Mouse (Mus musculus) neural tube, embryonic 12.5 days (tissue): ENCODE results near the gene Pigo. TPM values are rescaled to one million over a fixed set of nuclear protein-coding genes. Genes with fewer than 3 reads are reported as not detected.
A peak's percentile ranks its signal among the peaks of the same experiment; 100 is the strongest.

Experiments
- ATAC-seq: fragments of 200-750 bp; cut with Nextera tagmentation; 2 replicates; pipeline ENCODE4 v1.8.0; 2017; ENCODE audit warnings: low read depth, mild to moderate bottlenecking, moderate TSS enrichment, moderate library complexity; ENCODE audit not compliant: low FRiP score
- H3K27ac ChIP-seq: fragments of 300-500 bp; sonication (generic); 2 replicates; pipeline ENCODE4 v1.5.1; 2016
- H3K27me3 ChIP-seq: fragments of 300-500 bp; sonication (generic); replicated peaks from 2 replicates; pipeline ENCODE4 v1.6.1; 2016; ENCODE audit warnings: mild to moderate bottlenecking
- H3K36me3 ChIP-seq: fragments of 300-500 bp; sonication (generic); 2 replicates; pipeline ENCODE4 v1.6.1; 2016; ENCODE audit warnings: mild to moderate bottlenecking
- H3K4me1 ChIP-seq: fragments of 300-500 bp; sonication (generic); 2 replicates; pipeline ENCODE4 v1.6.1; 2016
- H3K4me2 ChIP-seq: fragments of 300-500 bp; sonication (generic); replicated peaks from 2 replicates; pipeline ENCODE4 v1.6.1; 2016; ENCODE audit warnings: mild to moderate bottlenecking
- H3K4me3 ChIP-seq: fragments of 300-500 bp; sonication (generic); 2 replicates; pipeline ENCODE4 v1.5.1; 2016
- H3K9ac ChIP-seq: fragments of 300-500 bp; sonication (generic); 2 replicates; pipeline ENCODE4 v1.6.1; 2016; ENCODE audit warnings: mild to moderate bottlenecking
- H3K9me3 ChIP-seq: fragments of 300-500 bp; sonication (generic); 2 replicates; pipeline ENCODE4 v1.6.1; 2016; ENCODE audit warnings: mild to moderate bottlenecking
- WGBS: fragments of 180-500 bp; shearing (Covaris S2); methylation state at CpG from one replicate; pipeline ENCODE4 v1.1.7; 2016; 5-methylcytosine and 5-hydroxymethylcytosine counted together
- polyA plus RNA-seq: library from polyadenylated mRNA; unstranded; fragments of >200 nt; fragmentation: Nextera tagmentation; extraction: Ambion mirVana; gene quantifications from 2 replicates; pipeline ENCODE4 v1.2.1, GENCODE M21; 2016

Pigo gene
- polyA plus RNA-seq, 1 experiment from 2014 or later, result 25.2 TPM

DNA sequence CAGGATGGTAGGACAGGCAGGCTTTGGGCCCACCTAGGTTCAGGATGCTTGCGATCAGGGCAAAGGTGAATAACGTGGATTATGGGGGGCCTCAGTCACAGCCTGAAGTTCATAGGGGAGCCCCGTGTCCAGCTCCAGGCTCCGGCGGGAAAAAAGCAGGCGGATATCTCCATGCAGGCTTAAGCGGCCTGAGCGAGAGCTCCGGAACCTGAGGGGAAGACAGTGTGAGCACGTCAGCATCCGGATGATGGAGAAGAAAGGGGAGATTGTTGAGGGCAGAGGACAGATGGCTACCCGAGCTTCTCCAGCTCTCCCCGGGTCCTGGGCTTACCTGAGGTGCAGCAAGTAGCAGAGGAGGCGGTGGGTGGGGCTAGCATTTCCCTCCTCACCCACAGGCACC is 7.9 kb upstream of the Pigo start:
- 87% methylated on average over 14 of the region's 14 CpGs for WGBS
- Histone ChIP-seq H3K4me1 (peaks cover 34% of the 10 kb centered on the region), H3K9ac (no peak overlapping the region), H3K4me3 (no peak overlapping the region), H3K9me3 (no peaks in the 10 kb centered on the region), H3K27ac (no peak overlapping the region), H3K4me2 (no peak overlapping the region), H3K36me3 (peaks cover 60% of the 10 kb centered on the region), H3K27me3 (no peaks in the 10 kb centered on the region)
- ATAC-seq, result no peak

GRCm38 (mm10) chr4:43032501-43032900 is 6.9 kb upstream of the Pigo start:
- Histone ChIP-seq H3K9me3 (no peaks in the 10 kb centered on the region), H3K9ac (no peak overlapping the region), H3K4me2 (peak overlapping the region; percentile 86; the same call in 1 of the 2 replicates), H3K27me3 (no peaks in the 10 kb centered on the region), H3K4me1 (peaks cover 27% of the 10 kb centered on the region), H3K36me3 (peaks cover 70% of the 10 kb centered on the region), H3K4me3 (no peak overlapping the region), H3K27ac (no peak overlapping the region)
- 100% methylated on average over 1 of the region's 1 CpGs for WGBS
- ATAC-seq, result no peak

DNA sequence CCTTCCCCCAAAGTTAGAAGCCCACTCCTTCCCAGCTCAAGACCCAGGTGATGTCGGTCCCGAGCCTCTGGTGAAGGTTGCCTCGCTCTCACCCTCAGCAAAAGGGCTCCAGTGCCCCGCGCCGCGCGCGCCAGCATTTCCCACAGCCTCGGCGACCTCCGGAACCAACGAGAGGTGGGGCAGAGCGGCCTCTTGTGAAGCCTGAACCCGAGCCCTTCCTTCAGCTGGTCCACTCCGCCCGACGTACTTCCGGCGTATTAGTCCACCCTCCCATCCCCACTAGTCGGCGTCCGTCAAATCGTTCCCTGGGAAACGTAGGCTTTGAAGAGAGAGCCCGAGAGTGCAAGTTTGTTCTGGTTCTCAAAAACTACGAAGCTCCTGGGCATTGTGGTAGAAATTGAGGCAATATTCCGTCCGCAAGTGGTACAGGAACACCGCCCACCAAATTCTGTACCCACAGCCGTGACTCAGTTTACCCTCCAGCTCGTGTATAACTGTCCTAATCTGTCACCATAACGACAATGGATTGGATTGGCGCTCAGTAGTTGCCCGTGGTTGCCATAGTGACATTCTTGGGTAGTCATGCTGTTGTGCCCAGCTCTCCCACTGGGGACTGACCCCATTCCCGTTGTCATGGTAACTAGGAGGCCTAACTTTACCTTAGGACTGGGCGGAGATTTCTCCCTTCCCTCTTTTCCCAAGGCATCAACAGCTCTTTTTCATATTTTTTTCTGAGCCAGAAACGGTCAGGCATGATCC is 5.8 kb upstream of the Pigo start, which contains the start of gene Stoml2:
Gene Stoml2 (minus strand): TSS at position 474 of the 759 bp plus-strand sequence.
- Histone ChIP-seq H3K9ac (peak within 1 kb of the TSS; percentile 86), H3K27ac (peak within 1 kb of the TSS; percentile 82), H3K27me3 (no peaks in the 10 kb centered on the region), H3K4me1 (peaks cover 24% of the 10 kb centered on the region), H3K9me3 (no peaks in the 10 kb centered on the region), H3K36me3 (peaks cover 71% of the 10 kb centered on the region), H3K4me2 (peak within 1 kb of the TSS; percentile 86), H3K4me3 (peak within 1 kb of the TSS; percentile 74)
- peak; percentile 97 for ATAC-seq
- WGBS, result under 1% methylated on average over 38 of the region's 38 CpGs

GRCm38 (mm10) chr4:43030780-43031230 is 5.2 kb upstream of the Pigo start:
- H3K27me3 ChIP-seq, result no peaks in the 10 kb centered on the region
- peak overlapping the region; percentile 86 for H3K9ac ChIP-seq
- peak overlapping the region; percentile 86 for H3K4me2 ChIP-seq
- peak overlapping the region; percentile 82 for H3K27ac ChIP-seq
- peak; percentile 5; the same call in 1 of the 2 replicates for ATAC-seq
- WGBS, result 1% methylated on average over 28 of the region's 28 CpGs
- peaks cover 24% of the 10 kb centered on the region for H3K4me1 ChIP-seq
- H3K36me3 ChIP-seq, result peaks cover 65% of the 10 kb centered on the region
- no peaks in the 10 kb centered on the region for H3K9me3 ChIP-seq
- H3K4me3 ChIP-seq, result peak overlapping the region; percentile 74

DNA sequence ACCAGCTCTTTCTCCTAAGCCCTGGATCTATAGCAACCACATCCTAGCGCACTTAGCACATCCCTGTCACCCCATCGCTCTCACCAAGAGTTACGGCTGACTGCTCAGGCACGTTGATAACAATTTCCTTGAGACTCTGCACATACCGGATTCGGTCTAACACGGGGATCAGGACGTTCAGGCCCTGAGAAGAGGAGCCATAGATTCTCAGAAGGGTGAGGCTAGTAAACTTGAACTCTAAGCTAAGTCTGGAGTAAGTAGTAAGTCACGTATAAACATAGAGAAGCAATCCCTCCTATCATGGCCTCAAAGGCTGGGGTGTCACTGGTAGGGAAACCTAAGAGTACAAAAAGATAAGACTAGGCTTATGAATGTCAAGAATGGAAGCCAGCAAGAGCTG is 4.7 kb upstream of the Pigo start:
- Histone ChIP-seq H3K9ac (peak overlapping the region; percentile 86), H3K9me3 (no peaks in the 10 kb centered on the region), H3K4me1 (peaks cover 24% of the 10 kb centered on the region), H3K4me2 (peak overlapping the region; percentile 86), H3K27me3 (no peaks in the 10 kb centered on the region), H3K4me3 (peak overlapping the region; percentile 74), H3K27ac (0 out of 2 replicates have a peak overlapping the region, but pooled peaks have one; percentile 82), H3K36me3 (peaks cover 61% of the 10 kb centered on the region)
- 79% methylated on average over 9 of the region's 9 CpGs for WGBS
- no peak for ATAC-seq

DNA sequence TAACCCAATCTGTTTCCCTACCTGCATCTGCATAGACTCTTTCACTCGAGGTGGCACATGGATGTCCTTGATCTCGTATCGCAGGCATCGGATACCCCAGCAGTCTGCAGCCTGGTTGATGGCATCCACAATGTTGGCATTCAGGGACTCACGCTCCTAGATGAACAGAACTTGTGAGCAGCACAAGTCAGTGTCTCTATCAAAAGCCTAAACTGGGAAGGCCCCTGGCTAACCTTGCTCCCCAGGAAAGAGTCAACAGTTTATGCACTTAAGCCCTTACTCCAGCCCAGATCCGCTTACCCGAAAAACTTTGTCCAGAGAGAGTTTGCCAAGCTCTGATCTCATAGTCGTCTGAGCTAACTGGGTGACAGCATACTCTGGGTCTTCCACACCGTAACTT is 4.1 kb upstream of the Pigo start:
- 94% methylated on average over 9 of the region's 9 CpGs for WGBS

DNA sequence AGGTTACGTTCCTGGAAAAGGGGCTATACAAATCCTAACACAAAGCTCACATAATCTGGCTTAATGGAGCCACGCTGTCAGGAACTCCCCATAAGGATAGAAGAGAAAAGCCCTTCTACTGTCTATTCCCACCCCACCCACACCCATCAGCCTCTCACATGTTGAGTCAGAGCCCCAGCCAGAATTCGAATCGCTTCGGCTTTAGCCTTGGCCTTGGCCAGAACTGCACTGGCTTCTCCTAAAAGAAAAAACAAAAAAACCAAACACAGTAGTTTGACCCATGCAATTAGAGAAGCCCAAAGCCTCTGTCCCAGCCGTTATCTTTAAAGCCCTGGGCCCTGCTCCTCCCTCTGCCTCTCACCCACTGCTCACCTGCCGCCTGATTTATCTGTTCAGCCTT is 3.5 kb upstream of the Pigo start:
- Histone ChIP-seq H3K36me3 (peaks cover 48% of the 10 kb centered on the region), H3K9ac (no peak overlapping the region), H3K27ac (no peak overlapping the region), H3K4me3 (no peak overlapping the region), H3K27me3 (no peaks in the 10 kb centered on the region), H3K4me1 (peaks cover 34% of the 10 kb centered on the region), H3K9me3 (no peaks in the 10 kb centered on the region), H3K4me2 (no peak overlapping the region)
- WGBS, result 96% methylated on average over 7 of the region's 7 CpGs
- ATAC-seq, result no peak

More for the DNA sequence above, 4.1 kb upstream of the Pigo start:
- peaks cover 29% of the 10 kb centered on the region for H3K4me1 ChIP-seq
- no peak overlapping the region for H3K27ac ChIP-seq
- H3K36me3 ChIP-seq, result peaks cover 55% of the 10 kb centered on the region
- H3K4me3 ChIP-seq, result no peak overlapping the region
- H3K9ac ChIP-seq, result no peak overlapping the region
- peak overlapping the region; percentile 86; the same call in 1 of the 2 replicates for H3K4me2 ChIP-seq
- H3K27me3 ChIP-seq, result no peaks in the 10 kb centered on the region
- no peak for ATAC-seq
- no peaks in the 10 kb centered on the region for H3K9me3 ChIP-seq

GRCm38 (mm10) chr4:43024673-43025072 is 946 bp downstream of the Pigo start:
- peaks cover 12% of the 10 kb centered on the region for H3K4me1 ChIP-seq
- no peaks in the 10 kb centered on the region for H3K27me3 ChIP-seq
- ATAC-seq, result no peak
- no peaks in the 10 kb centered on the region for H3K9me3 ChIP-seq
- peaks cover 67% of the 10 kb centered on the region for H3K36me3 ChIP-seq
- H3K27ac ChIP-seq, result no peak overlapping the region
- H3K4me3 ChIP-seq, result peak overlapping the region; percentile 61
- H3K9ac ChIP-seq, result peak overlapping the region; percentile 58
- H3K4me2 ChIP-seq, result peak overlapping the region; percentile 77
- WGBS, result 83% methylated on average over 14 of the region's 14 CpGs

DNA sequence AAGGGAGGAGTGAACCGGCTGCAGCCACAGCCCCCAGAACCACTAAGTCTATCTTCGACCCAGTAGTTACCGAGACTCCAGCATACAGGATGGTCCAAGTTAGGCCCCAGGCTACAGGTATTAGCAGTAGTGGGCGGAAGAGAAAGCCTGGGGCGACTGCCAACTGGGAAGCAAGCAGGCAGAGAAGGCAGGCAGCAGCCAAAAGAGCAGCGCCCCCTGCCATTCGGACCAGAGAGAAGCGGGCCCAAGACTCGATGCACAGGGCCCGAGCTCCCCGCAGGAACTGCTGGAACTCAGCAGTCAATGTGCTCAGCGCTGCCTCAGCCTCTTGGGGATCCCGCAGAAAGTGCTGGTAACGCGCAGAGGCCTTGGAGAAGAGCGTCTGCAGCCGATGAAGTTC is 4.3 kb downstream of the Pigo start:
- no peak overlapping the region for H3K4me3 ChIP-seq
- H3K36me3 ChIP-seq, result peaks cover 61% of the 10 kb centered on the region
- 76% methylated on average over 17 of the region's 17 CpGs for WGBS
- H3K9ac ChIP-seq, result no peak overlapping the region
- no peak overlapping the region for H3K4me2 ChIP-seq
- no peak for ATAC-seq
- no peaks in the 10 kb centered on the region for H3K9me3 ChIP-seq
- no peak overlapping the region for H3K27ac ChIP-seq
- H3K4me1 ChIP-seq, result peaks cover 12% of the 10 kb centered on the region
- no peaks in the 10 kb centered on the region for H3K27me3 ChIP-seq

DNA sequence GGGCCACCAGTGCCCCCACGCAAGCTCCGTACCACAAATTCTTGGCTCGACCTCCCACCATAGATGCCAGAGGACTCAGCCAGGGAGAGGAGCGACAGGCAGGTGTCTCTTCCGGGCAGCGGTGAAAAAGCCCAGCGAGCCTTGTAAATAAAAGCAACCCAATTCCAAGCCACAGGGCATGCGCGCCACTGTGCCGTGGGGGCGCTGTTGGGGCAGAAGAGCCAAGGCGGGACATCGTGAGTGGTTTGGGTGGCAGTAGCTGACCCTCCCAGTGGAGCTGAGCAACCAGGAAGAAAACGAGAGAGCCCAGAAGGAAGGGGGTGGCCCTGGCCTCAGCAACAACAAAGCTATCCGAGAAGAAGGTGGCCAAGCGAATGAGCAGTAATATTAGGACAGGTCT is 4.7 kb downstream of the Pigo start:
- Histone ChIP-seq H3K9me3 (no peaks in the 10 kb centered on the region), H3K36me3 (peaks cover 64% of the 10 kb centered on the region), H3K27ac (no peak overlapping the region), H3K4me1 (peaks cover 12% of the 10 kb centered on the region), H3K9ac (peak overlapping the region; percentile 5; the same call in 1 of the 2 replicates), H3K4me2 (no peak overlapping the region), H3K27me3 (no peaks in the 10 kb centered on the region), H3K4me3 (no peak overlapping the region)
- WGBS, result 87% methylated on average over 16 of the region's 16 CpGs
- ATAC-seq, result no peak

DNA sequence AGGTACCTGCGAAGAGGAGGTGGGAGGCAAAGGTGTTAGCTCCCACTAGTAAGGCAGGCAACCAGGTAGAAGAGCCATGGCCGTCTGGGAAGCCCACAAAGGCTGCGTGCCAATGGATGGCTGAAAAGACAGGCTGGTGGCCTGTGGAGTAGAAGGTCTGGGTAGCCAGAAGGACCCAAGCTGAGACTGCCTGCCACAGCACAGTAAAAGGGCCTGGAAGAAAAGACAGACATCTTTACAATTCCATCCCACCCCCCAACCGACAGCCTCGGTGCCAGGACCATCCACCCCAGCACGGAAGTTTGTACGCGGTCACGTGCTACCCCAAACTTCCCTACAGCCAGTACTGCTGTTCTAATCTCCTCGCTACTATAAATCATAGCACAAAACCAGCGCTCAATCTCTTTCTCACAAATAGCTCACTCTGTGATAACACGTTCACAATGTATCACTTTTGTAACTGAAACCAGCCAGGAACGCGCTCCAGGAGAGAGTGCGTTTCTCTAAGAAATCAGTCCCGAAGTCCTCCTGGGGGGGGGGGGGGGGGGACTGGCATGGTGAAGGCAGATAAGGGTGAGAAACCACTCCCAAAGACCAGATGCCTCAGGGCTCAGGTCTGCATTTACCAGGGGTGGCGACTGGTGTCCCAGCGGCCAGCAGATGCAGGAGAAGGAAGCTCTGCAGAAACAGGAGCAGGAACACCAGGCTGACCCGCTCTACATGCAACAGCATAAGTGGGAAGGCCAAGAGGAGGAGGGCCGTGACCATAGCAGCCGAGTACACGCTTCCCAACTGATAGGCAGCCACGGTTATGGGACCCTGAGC is 5.8 kb downstream of the Pigo start:
- Histone ChIP-seq H3K9ac (no peak overlapping the region), H3K27ac (no peak overlapping the region), H3K4me2 (no peak overlapping the region), H3K9me3 (no peaks in the 10 kb centered on the region), H3K4me3 (no peak overlapping the region), H3K4me1 (peaks cover 8% of the 10 kb centered on the region), H3K36me3 (peaks cover 67% of the 10 kb centered on the region), H3K27me3 (no peaks in the 10 kb centered on the region)
- no peak for ATAC-seq
- WGBS, result 94% methylated on average over 23 of the region's 23 CpGs

GRCm38 (mm10) chr4:43019176-43019575 is 6.4 kb downstream of the Pigo start:
- no peak overlapping the region for H3K9ac ChIP-seq
- H3K9me3 ChIP-seq, result no peaks in the 10 kb centered on the region
- 94% methylated on average over 10 of the region's 10 CpGs for WGBS
- no peaks in the 10 kb centered on the region for H3K27me3 ChIP-seq
- H3K4me3 ChIP-seq, result no peak overlapping the region
- no peak overlapping the region for H3K4me2 ChIP-seq
- ATAC-seq, result no peak
- H3K36me3 ChIP-seq, result peaks cover 67% of the 10 kb centered on the region
- H3K27ac ChIP-seq, result no peak overlapping the region
- 0 out of 2 replicates have a peak, but pooled peaks cover 3% of the 10 kb centered on the region for H3K4me1 ChIP-seq
